ENCODE assay signal across 19 mouse cellular contexts in genomic region chr16:44188766-44189165, GRCm38 (mm10). TPM values are rescaled to one million over a fixed set of nuclear protein-coding genes. Genes with fewer than 3 reads are reported as not detected.
DNase-seq lines count a peak whose midpoint lies in the region; ATAC-seq and TF ChIP-seq lines count a peak whose summit lies in the region.
"Had no signal": no experiment of that assay in that cellular context is flagged by ENCODE, and none has a peak within 500 bp of the region (broad histone marks: within the 10 kb centered on the region; RNA-seq: fewer than 3 reads in every experiment).

No protein-coding gene starts in this region.

- 0 out of 2 replicates have a peak, but pooled peaks have one; percentile 4 for ATAC-seq in heart, postnatal 0 days (ENCODE audit: insufficient read depth, low read depth)
- ATAC-seq in heart, embryonic 12.5 days (ENCODE audit: insufficient number of reproducible peaks, low FRiP score) = no peak
- no peak for ATAC-seq in lung, postnatal 0 days
- no peak for ATAC-seq in granulocyte monocyte progenitor cell, adult 5-6 weeks (replicated peaks; ENCODE audit: poor library complexity, severe bottlenecking)

- H3K27ac ChIP-seq in heart, postnatal 0 days (ENCODE audit: low read depth) = no peak overlapping the region
- no peak overlapping the region for H3K27ac ChIP-seq in heart, embryonic 12.5 days (ENCODE audit: poor library complexity, severe bottlenecking)
- H3K27ac ChIP-seq in lung, postnatal 0 days (ENCODE audit: low read length) = no peak overlapping the region
- H3K27ac ChIP-seq in ES-Bruce4 (ENCODE audit: insufficient read depth, low read length) = no peak overlapping the region
- no peak overlapping the region for H3K27ac ChIP-seq in small intestine, adult 2 months (ENCODE audit: insufficient read depth, low read depth, low read length)
- H3K27ac ChIP-seq: embryonic facial prominence, embryonic 13.5 days; heart, embryonic 13.5 days; liver, embryonic 13.5 days; midbrain, embryonic 10.5 days had no signal

- H3K4me1 ChIP-seq in heart, postnatal 0 days (ENCODE audit: control insufficient read depth, insufficient read depth) = no peaks in the 10 kb centered on the region; the same call in 1 of the 2 replicates
- H3K4me1 ChIP-seq in heart, embryonic 12.5 days (replicated peaks) = peaks cover 6% of the 10 kb centered on the region
- H3K4me1 ChIP-seq in lung, postnatal 0 days (ENCODE audit: insufficient read depth, low read depth, low read length) = no peaks in the 10 kb centered on the region
- no peaks in the 10 kb centered on the region for H3K4me1 ChIP-seq in ES-Bruce4 (ENCODE audit: control insufficient read depth, insufficient read depth, low read length)
- no peaks in the 10 kb centered on the region for H3K4me1 ChIP-seq in small intestine, adult 2 months (ENCODE audit: control insufficient read depth, insufficient read depth, insufficient read length, low read length)
- H3K4me1 ChIP-seq: midbrain, embryonic 10.5 days had no signal

- 81% methylated on average over 3 of the region's 3 CpGs for WGBS in heart, postnatal 0 days
- 87% methylated on average over 3 of the region's 3 CpGs for WGBS in heart, embryonic 12.5 days
- WGBS in lung, postnatal 0 days = 86% methylated on average over 3 of the region's 3 CpGs
- WGBS in small intestine, adult 2 months = 89% methylated on average over 3 of the region's 3 CpGs

- H3K27me3 ChIP-seq in heart, postnatal 0 days (ENCODE audit: control insufficient read depth, insufficient read depth, low read length) = no peaks in the 10 kb centered on the region
- H3K27me3 ChIP-seq in heart, embryonic 12.5 days (replicated peaks) = no peaks in the 10 kb centered on the region
- H3K27me3 ChIP-seq in lung, postnatal 0 days (replicated peaks; ENCODE audit: insufficient read depth, low read length) = no peaks in the 10 kb centered on the region
- no peaks in the 10 kb centered on the region for H3K27me3 ChIP-seq in ES-Bruce4 (ENCODE audit: control insufficient read depth, insufficient read depth, low read length, poor library complexity, severe bottlenecking)
- no peaks in the 10 kb centered on the region for H3K27me3 ChIP-seq in small intestine, adult 2 months (ENCODE audit: control insufficient read depth, insufficient read depth, low read length)
- H3K27me3 ChIP-seq: embryonic facial prominence, embryonic 13.5 days; heart, embryonic 13.5 days; liver, embryonic 13.5 days had no signal

- H3K4me3 ChIP-seq in heart, postnatal 0 days (ENCODE audit: low read depth, low read length) = no peak overlapping the region
- H3K4me3 ChIP-seq in heart, embryonic 12.5 days = no peak overlapping the region
- H3K4me3 ChIP-seq in lung, postnatal 0 days (ENCODE audit: low read depth, low read length) = no peak overlapping the region
- H3K4me3 ChIP-seq in ES-Bruce4 (ENCODE audit: low read depth, low read length) = no peak overlapping the region
- no peak overlapping the region for H3K4me3 ChIP-seq in small intestine, adult 2 months (ENCODE audit: low read depth, low read length)
- H3K4me3 ChIP-seq: embryonic facial prominence, embryonic 13.5 days; heart, embryonic 13.5 days; liver, embryonic 13.5 days; midbrain, embryonic 10.5 days had no signal

- no peak overlapping the region for H3K4me2 ChIP-seq in heart, postnatal 0 days (ENCODE audit: low read depth, low read length)
- H3K4me2 ChIP-seq in heart, embryonic 12.5 days = no peak overlapping the region
- H3K4me2 ChIP-seq in lung, postnatal 0 days (replicated peaks; ENCODE audit: low read depth, low read length) = no peak overlapping the region
- H3K4me2 ChIP-seq: embryonic facial prominence, embryonic 13.5 days; heart, embryonic 13.5 days; liver, embryonic 13.5 days had no signal

- no peak for TF ChIP-seq EP300 in heart, postnatal 0 days (IDR thresholded peaks at IDR 0.05; ENCODE audit: low read depth)
- TF ChIP-seq EP300 in lung, postnatal 0 days (IDR thresholded peaks at IDR 0.05) = no peak
- no peak for TF ChIP-seq EP300 in ES-Bruce4 (IDR thresholded peaks at IDR 0.05; ENCODE audit: insufficient read depth, low read depth, low read length)

- DNase-seq in heart, postnatal 0 days (ENCODE audit: low spot score) = no peak
- DNase-seq in lung, postnatal 0 days (ENCODE audit: low spot score) = no peak
- DNase-seq in lung, adult 18-20 months = no peak
- no peak for DNase-seq in thymus, postnatal 0 days (ENCODE audit: low spot score)
- DNase-seq: cerebellum, adult 8-10 months; gastrocnemius, postnatal 10 days; heart, postnatal 4 days; kidney, adult 9 months; layer of hippocampus, postnatal 36 days; liver, embryonic 13.5 days; lung, postnatal 4 days; thymus, adult 2 months had no signal

- peaks cover 5% of the 10 kb centered on the region; the same call in 1 of the 2 replicates for H3K9me3 ChIP-seq in heart, postnatal 0 days (replicated peaks; ENCODE audit: control insufficient read depth, low read length)
- peaks cover 2% of the 10 kb centered on the region; the same call in 1 of the 2 replicates for H3K9me3 ChIP-seq in heart, embryonic 12.5 days (replicated peaks)
- peaks cover 2% of the 10 kb centered on the region; the same call in 1 of the 2 replicates for H3K9me3 ChIP-seq in lung, postnatal 0 days (ENCODE audit: low read length)
- H3K9me3 ChIP-seq in ES-Bruce4 (replicated peaks; ENCODE audit: control insufficient read depth, insufficient read depth, low read length, poor library complexity, severe bottlenecking) = no peaks in the 10 kb centered on the region
- H3K9me3 ChIP-seq: heart, embryonic 13.5 days had no signal

- TF ChIP-seq POLR2A in ES-Bruce4 (IDR thresholded peaks at IDR 0.05; ENCODE audit: insufficient read depth, low read length) = no peak
- no peak for TF ChIP-seq POLR2A in small intestine, adult 2 months (IDR thresholded peaks at IDR 0.05; ENCODE audit: low read depth, low read length)

- no peaks in the 10 kb centered on the region for H3K36me3 ChIP-seq in heart, postnatal 0 days (replicated peaks; ENCODE audit: control insufficient read depth, insufficient read depth, low read length)
- peaks cover 5% of the 10 kb centered on the region for H3K36me3 ChIP-seq in heart, embryonic 12.5 days
- H3K36me3 ChIP-seq in lung, postnatal 0 days (ENCODE audit: insufficient read depth, low read length) = no peaks in the 10 kb centered on the region
- H3K36me3 ChIP-seq in ES-Bruce4 (ENCODE audit: control insufficient read depth, insufficient read depth, low read length, poor library complexity, severe bottlenecking) = no peaks in the 10 kb centered on the region
- peaks cover 4% of the 10 kb centered on the region; the same call in 1 of the 2 replicates for H3K36me3 ChIP-seq in small intestine, adult 2 months (ENCODE audit: control insufficient read depth, insufficient read depth, low read length)

- H3K9ac ChIP-seq in heart, postnatal 0 days (replicated peaks; ENCODE audit: low read depth, low read length) = no peak overlapping the region
- H3K9ac ChIP-seq in heart, embryonic 12.5 days = no peak overlapping the region
- no peak overlapping the region for H3K9ac ChIP-seq in lung, postnatal 0 days (replicated peaks; ENCODE audit: low read depth)
- H3K9ac ChIP-seq in ES-Bruce4 (ENCODE audit: low read depth, poor library complexity, severe bottlenecking) = no peak overlapping the region
- H3K9ac ChIP-seq: embryonic facial prominence, embryonic 13.5 days; heart, embryonic 13.5 days; liver, embryonic 13.5 days had no signal

- 0 out of 2 replicates have a peak, but pooled peaks have one; percentile 4 for TF ChIP-seq CTCF in heart, postnatal 0 days (IDR thresholded peaks at IDR 0.05; ENCODE audit: low read depth)
- peak; percentile 30 for TF ChIP-seq CTCF in lung, postnatal 0 days (IDR thresholded peaks at IDR 0.05)
- peak; percentile 7 for TF ChIP-seq CTCF in ES-Bruce4 (IDR thresholded peaks at IDR 0.05; ENCODE audit: low read depth, low read length)
- peak; percentile 15; the same call in 1 of the 2 replicates for TF ChIP-seq CTCF in small intestine, adult 2 months (IDR thresholded peaks at IDR 0.05; ENCODE audit: extremely low read depth, insufficient read length, insufficient replicate concordance, low read depth, low read length)

RNA-seq across cellular contexts. Expression of gene Usf3, which starts 15.7 kb away (rescaled TPM):
- total RNA-seq in heart, postnatal 0 days (2014; rRNA removed; ENCODE audit: low replicate concordance) = 9.6 and 9.9 TPM in 2 replicates
- 1.1 and 1.4 TPM in 2 replicates for polyA plus RNA-seq in heart, postnatal 0 days (2015; fragmentation: Nextera tagmentation; extraction: Ambion mirVana)
- polyA plus RNA-seq in heart, embryonic 12.5 days (2016; fragmentation: Nextera tagmentation; extraction: Ambion mirVana) = 2.4 and 3.2 TPM in 2 replicates
- 2.4 and 2.5 TPM in 2 replicates for polyA plus RNA-seq in lung, postnatal 0 days (2015; fragmentation: Nextera tagmentation; extraction: Ambion mirVana)
- polyA plus RNA-seq in ES-Bruce4 (2011; ENCODE audit: insufficient read depth, insufficient read length, low read depth, missing spikeins) = 19.3 and 22.4 TPM in 2 replicates
- polyA plus RNA-seq in small intestine, adult 2 months (2012; rRNA removed) = 3.4 and 6.7 TPM in 2 replicates
- 2.6 and 2.9 TPM in 2 replicates for polyA plus RNA-seq in thymus, postnatal 0 days (2015; fragmentation: Nextera tagmentation; extraction: Ambion mirVana)
- total RNA-seq in granulocyte monocyte progenitor cell, adult 5-6 weeks (2014; fragmentation: Nextera tagmentation) = 19.0 and 21.3 TPM in 2 replicates
- total RNA-seq in granulocyte monocyte progenitor cell, adult 5-6 weeks (2017) = 9.1 and 10.2 TPM in 2 replicates

RNA-seq across cellular contexts. Expression of gene Naa50, which starts 49.1 kb away (rescaled TPM):
- total RNA-seq in heart, postnatal 0 days (2014; rRNA removed; ENCODE audit: low replicate concordance) = 8.5 and 19.9 TPM in 2 replicates
- polyA plus RNA-seq in heart, postnatal 0 days (2015; fragmentation: Nextera tagmentation; extraction: Ambion mirVana) = 50.1 and 57.6 TPM in 2 replicates
- 98.7 and 103 TPM in 2 replicates for polyA plus RNA-seq in heart, embryonic 12.5 days (2016; fragmentation: Nextera tagmentation; extraction: Ambion mirVana)
- 30.0 and 34.7 TPM in 2 replicates for polyA plus RNA-seq in lung, postnatal 0 days (2015; fragmentation: Nextera tagmentation; extraction: Ambion mirVana)
- 157 and 170 TPM in 2 replicates for polyA plus RNA-seq in ES-Bruce4 (2011; ENCODE audit: insufficient read depth, insufficient read length, low read depth, missing spikeins)
- 4.0 and 7.7 TPM in 2 replicates for polyA plus RNA-seq in small intestine, adult 2 months (2012; rRNA removed)
- 87.4 and 89.4 TPM in 2 replicates for polyA plus RNA-seq in thymus, postnatal 0 days (2015; fragmentation: Nextera tagmentation; extraction: Ambion mirVana)
- total RNA-seq in granulocyte monocyte progenitor cell, adult 5-6 weeks (2014; fragmentation: Nextera tagmentation) = 91.4 and 104 TPM in 2 replicates
- total RNA-seq in granulocyte monocyte progenitor cell, adult 5-6 weeks (2017) = 121 and 139 TPM in 2 replicates

RNA-seq across cellular contexts. Expression of gene Atp6v1a, which starts 49.3 kb away (rescaled TPM):
- 39.2 and 39.4 TPM in 2 replicates for total RNA-seq in heart, postnatal 0 days (2014; rRNA removed; ENCODE audit: low replicate concordance)
- 22.3 TPM in 2 replicates for polyA plus RNA-seq in heart, postnatal 0 days (2015; fragmentation: Nextera tagmentation; extraction: Ambion mirVana)
- 38.3 and 38.6 TPM in 2 replicates for polyA plus RNA-seq in heart, embryonic 12.5 days (2016; fragmentation: Nextera tagmentation; extraction: Ambion mirVana)
- 77.7 and 87.3 TPM in 2 replicates for polyA plus RNA-seq in lung, postnatal 0 days (2015; fragmentation: Nextera tagmentation; extraction: Ambion mirVana)
- polyA plus RNA-seq in ES-Bruce4 (2011; ENCODE audit: insufficient read depth, insufficient read length, low read depth, missing spikeins) = 81.2 and 87.7 TPM in 2 replicates
- polyA plus RNA-seq in small intestine, adult 2 months (2012; rRNA removed) = 3.0 and 5.9 TPM in 2 replicates
- polyA plus RNA-seq in thymus, postnatal 0 days (2015; fragmentation: Nextera tagmentation; extraction: Ambion mirVana) = 44.0 and 47.0 TPM in 2 replicates
- total RNA-seq in granulocyte monocyte progenitor cell, adult 5-6 weeks (2014; fragmentation: Nextera tagmentation) = 34.9 and 41.3 TPM in 2 replicates
- total RNA-seq in granulocyte monocyte progenitor cell, adult 5-6 weeks (2017) = 66.0 and 90.2 TPM in 2 replicates
